Mouse (Mus musculus) cerebellum, adult 2 months (tissue): ENCODE results near the gene Olfr984.

Experiments
- CTCF ChIP-seq: fragments of 200-500 bp; IDR thresholded peaks from 2 replicates; pipeline ENCODE4 v1.5.1; 2011; ENCODE audit warnings: low read depth, mild to moderate bottlenecking, control low read depth, low read length, moderate library complexity, borderline replicate concordance; ENCODE audit not compliant: insufficient read depth
- POLR2A ChIP-seq: fragments of 200-500 bp; IDR thresholded peaks from 2 replicates; pipeline ENCODE4 v1.6.1; 2011; ENCODE audit warnings: low read length, control low read depth, borderline replicate concordance; ENCODE audit not compliant: insufficient read depth

GRCm38 (mm10) chr9:40050138-40050537 lies 63.9 kb downstream of the Olfr984 start:
- no peak for TF ChIP-seq POLR2A
- TF ChIP-seq CTCF: no peak
